Mouse (Mus musculus): ENCODE results near the gene Klf8.
A peak's percentile ranks its signal among the peaks of the same experiment; 100 is the strongest.
"Not testable (repeated sequence)": the region's sequence is repeated elsewhere in the genome, so short reads cannot be mapped to it uniquely, and the experiment has no call there.

The Klf8 gene

DNA sequence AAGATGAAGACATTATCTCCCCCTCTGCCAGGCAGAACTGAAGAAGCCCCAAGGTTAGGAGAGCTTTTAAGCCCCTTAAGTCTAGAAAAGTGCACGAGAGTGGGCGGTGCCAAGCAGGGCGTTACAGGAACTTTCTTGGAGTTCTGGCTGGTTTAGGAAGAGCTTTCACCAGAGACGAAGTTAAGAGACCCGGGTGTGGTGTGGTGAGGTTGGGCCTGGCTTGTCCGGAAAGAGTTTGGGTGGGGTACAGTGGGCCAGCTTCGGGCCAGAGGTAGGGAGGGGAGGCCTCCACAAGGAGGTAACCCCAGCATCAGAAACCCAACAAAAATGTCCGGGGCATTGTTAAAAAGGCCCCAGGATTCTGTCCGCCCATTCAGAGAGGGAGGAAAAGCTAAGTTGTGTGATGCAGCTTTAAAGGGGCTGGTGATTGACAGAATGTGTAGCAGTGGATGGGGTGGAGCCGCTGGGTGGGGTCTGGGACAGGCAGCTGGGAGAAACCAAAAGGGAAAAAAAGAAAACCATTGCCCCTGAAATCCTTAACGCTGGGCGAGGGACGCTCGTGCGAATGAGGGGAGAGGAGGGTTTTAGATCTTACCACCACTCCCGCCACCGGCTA is at the start of gene Klf8:
Gene Klf8, plus strand, starts transcription at position 163 of the 616 bp plus-strand sequence.
- DNase-seq (ENCODE audit: low read depth, low spot score): peak; percentile 72

DNA sequence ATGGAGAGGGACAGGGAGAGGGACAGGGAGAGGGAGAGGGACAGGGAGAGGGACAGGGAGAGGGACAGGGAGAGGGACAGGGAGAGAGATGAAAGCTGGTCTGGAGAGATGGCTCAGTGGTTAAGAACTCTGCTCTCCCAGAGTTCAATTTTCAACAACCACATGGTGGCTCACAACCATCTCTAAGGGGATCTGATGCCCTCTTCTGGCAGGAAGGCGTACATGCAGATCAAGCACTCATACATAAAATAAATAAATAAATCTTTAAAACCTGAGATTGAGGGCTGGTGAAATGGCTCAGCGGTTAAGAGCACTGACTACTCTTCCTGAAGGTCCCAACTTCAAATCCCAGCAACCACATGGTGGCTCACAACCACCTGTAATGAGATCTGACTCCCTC is 38.1 kb upstream of the Klf8 start:
- DNase-seq (ENCODE audit: low read depth, low spot score): not testable (repeated sequence)

GRCm38 (mm10) chrX:153211101-153211500 is 26.2 kb upstream of the Klf8 start:
- DNase-seq (ENCODE audit: low read depth, low spot score): peak; percentile 83

DNA sequence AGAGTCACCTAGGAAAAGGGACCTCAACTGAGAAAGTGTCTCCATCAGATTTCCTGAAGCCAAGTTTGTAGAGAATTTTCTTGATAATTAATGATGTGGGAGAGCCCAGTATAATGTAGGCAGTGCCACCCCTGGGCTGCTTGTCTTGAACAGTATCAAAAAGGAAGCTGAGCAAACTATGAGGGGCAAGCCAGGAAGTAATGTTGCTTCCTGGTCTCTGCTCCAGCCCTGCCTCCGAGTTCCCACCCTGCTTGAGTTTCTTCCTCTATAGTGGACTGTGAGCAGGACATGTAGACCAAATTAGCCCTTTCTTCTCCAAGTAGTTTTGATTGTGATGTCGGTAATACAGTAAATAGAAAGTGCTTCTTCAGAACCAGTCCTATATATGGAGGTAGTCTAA is 6.0 kb upstream of the Klf8 start:
- DNase-seq (ENCODE audit: low read depth, low spot score): no peak

GRCm38 (mm10) chrX:153233255-153233654 is 4.0 kb upstream of the Klf8 start:
- DNase-seq (ENCODE audit: low read depth, low spot score): peak; percentile 94

GRCm38 (mm10) chrX:153237920-153238504 is 746 bp downstream of the Klf8 start:
- DNase-seq (ENCODE audit: low read depth, low spot score): peak; percentile 43

DNA sequence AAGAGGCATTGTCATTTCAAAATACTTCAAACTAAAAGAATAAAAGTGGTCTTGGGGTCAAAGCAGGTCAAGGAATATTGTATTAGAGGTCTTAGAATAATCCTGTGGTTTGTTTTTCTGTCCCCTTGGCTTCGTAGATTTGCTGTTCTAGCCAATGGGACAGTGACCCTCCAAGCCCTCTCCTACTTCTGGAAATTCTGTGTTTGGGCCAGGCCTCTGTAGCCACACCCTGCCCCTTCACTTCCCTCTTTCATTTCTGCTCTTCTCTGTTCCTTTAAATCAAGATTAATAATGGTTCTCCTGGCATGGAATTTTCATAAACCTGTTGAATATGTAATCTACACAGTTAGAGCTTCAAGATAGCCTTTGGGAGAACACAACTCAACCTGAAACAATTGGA is 17.0 kb downstream of the Klf8 start:
- DNase-seq (ENCODE audit: low read depth, low spot score): no peak

GRCm38 (mm10) chrX:153255504-153255903 is 18.2 kb downstream of the Klf8 start:
- no peak for DNase-seq (ENCODE audit: low read depth, low spot score)

DNA sequence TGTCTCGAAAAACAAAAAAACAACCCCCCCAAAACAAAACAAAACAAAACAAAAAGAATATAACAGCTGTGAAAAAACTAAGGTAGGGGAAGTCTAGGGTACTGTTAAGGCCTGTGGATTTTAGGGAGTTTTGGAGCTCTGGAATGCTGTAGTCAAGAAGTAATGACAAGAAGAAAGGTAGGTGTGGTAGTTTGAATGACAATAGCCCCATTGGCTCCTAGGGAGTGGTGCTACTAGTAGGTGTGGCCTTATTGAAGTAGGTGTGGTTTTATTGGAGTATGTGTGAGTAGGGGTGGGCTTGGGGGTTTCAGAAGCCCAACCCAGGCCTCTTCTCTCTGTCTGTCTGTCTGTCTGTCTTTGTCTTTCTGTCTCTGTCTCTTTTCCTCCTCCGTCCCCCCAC is 44.9 kb downstream of the Klf8 start:
- DNase-seq (ENCODE audit: low read depth, low spot score): peak; percentile 90

DNA sequence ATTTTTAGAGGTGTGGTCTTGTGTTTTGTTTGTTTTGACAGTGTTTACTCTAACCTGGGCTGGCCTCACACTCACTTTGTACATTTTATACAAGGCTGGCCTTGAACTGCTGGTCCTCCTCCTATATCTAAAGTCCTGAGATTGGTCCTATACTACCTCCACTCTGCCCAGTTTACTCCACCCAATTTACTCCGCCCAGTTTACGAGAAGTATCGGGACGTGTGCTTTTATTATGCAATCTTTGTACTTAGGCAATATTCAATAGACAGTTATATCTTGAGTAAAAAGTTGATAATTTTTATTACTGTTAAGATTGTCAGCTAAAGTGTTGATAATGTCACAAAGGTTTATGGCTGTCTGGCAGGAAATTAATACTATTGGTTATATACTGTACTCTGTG is 74.1 kb downstream of the Klf8 start:
- no peak for DNase-seq (ENCODE audit: low read depth, low spot score)

GRCm38 (mm10) chrX:153323105-153323504 is 85.8 kb downstream of the Klf8 start:
- no peak for DNase-seq (ENCODE audit: low read depth, low spot score)

GRCm38 (mm10) chrX:153334140-153334539 is 96.9 kb downstream of the Klf8 start:
- not testable (repeated sequence) for DNase-seq (ENCODE audit: low read depth, low spot score)

GRCm38 (mm10) chrX:153359331-153360215 is 122.3 kb downstream of the Klf8 start:
- peak; percentile 93 for DNase-seq (ENCODE audit: low read depth, low spot score)

GRCm38 (mm10) chrX:153360216-153360590 is 122.9 kb downstream of the Klf8 start:
- DNase-seq (ENCODE audit: low read depth, low spot score): peak; percentile 28

DNA sequence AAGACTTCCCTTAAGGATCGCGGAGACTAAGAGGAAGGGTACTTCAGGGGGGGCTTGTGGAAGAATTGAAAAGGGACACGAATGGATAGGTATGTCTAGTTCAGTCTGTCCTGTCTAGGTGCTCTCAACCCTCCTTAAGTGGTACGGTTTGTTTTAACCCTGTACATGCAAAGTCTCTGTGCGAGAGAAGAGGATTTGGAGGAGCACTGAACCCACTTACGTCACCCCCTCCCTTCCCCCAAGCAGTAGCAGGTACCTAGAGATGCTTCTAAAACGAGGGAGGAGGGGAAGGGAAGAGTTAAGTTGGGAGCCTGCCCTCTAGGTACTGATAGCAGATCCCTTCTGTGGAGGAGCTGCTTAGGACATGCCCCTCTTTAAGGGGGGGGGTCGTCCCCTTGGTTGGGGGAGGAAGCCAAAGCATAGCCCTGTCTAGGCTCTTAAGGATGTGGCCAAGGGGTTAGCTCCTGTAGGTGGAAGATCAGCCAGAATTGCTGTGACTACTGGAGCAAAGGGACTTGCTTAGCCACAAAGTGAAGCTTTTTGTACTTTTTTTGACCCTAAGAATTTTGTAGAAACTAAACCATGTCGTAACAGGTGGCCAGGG is 123.5 kb downstream of the Klf8 start:
- no peak for DNase-seq (ENCODE audit: low read depth, low spot score)

- peak; percentile 66 for DNase-seq (ENCODE audit: low read depth, low spot score)
Observed at GRCm38 (mm10) chrX:153366754-153367153, 129.5 kb downstream of the Klf8 start.

DNA sequence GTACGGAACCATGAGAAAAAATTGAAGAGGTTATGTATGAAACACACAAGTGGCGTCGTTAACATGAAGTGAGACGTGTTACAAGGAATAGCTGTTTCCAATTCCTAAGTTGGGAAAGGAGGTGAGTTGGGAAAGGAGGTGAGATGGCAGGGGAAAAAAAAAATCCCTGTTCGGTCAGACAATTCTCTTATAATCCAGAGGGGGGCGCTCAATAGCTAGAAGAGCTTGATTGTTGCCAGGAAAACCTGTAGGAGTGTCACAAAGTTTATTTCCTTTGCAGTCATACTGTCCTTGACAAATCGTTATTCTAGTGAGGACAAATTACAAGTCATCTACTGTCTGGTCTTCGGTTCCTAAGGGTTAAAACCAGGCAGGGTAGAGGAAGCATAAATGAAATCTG is 132.5 kb downstream of the Klf8 start:
- DNase-seq (ENCODE audit: low read depth, low spot score): peak; percentile 46

- no peak for DNase-seq (ENCODE audit: low read depth, low spot score)
Observed at GRCm38 (mm10) chrX:153375105-153375504, 137.8 kb downstream of the Klf8 start.

- DNase-seq (ENCODE audit: low read depth, low spot score): peak; percentile 7
Observed at GRCm38 (mm10) chrX:153381753-153382152, 144.5 kb downstream of the Klf8 start.

GRCm38 (mm10) chrX:153389291-153389690 is 152.0 kb downstream of the Klf8 start:
- DNase-seq (ENCODE audit: low read depth, low spot score): peak; percentile 1

DNA sequence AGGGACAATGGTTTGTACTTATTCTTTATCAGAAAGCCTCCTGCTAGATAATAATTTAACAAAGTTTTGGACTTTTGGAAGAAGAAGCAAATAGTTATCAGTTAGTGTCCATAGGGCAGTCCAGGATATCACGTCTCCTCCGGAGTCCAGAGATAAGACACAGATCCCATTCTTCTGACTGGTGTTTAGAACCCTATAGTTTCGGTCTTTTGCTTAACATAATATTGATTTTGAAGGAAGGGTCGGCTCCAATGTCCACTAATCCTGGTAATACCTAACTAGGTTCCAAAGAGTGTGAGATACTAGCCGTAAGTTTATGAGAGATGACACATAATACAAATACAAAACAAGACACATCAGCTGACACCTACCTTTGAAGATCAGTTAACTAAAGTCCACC is 179.8 kb downstream of the Klf8 start:
- DNase-seq (ENCODE audit: low read depth, low spot score): no peak

GRCm38 (mm10) chrX:153433659-153434293 is 196.5 kb downstream of the Klf8 start:
- DNase-seq (ENCODE audit: low read depth, low spot score): no peak

All from ZHBTc4 (cell line).